Mouse (Mus musculus) embryonic fibroblast, embryonic 13.5 days (primary cell): ENCODE measurements at regions not wholly inside any gene's neighbourhood (a gene's known extent, or its start where the extent isn't known, plus 50 kb on each side); places are given as distances from the start of the nearest gene placed in this dataset.

Experiments used
- CTCF ChIP-seq: IDR thresholded peaks from 2 replicates; pipeline ENCODE4 v1.5.1; 2011; ENCODE audit warnings: mild to moderate bottlenecking, control low read depth, low read length, moderate library complexity, borderline replicate concordance; ENCODE audit not compliant: insufficient read depth
- POLR2A ChIP-seq: IDR thresholded peaks from 2 replicates; pipeline ENCODE4 v1.6.1; 2011; ENCODE audit warnings: low read depth, mild to moderate bottlenecking, control low read depth, low read length, moderate library complexity

- TF ChIP-seq CTCF (no peak), POLR2A (no peak)
Observed at GRCm38 (mm10) chr1:76920634-76921033, 594.3 kb downstream of the Epha4 start.
